Mouse (Mus musculus) lung, postnatal 0 days (tissue): Measurements from ENCODE around the gene Acer3. TPM values are rescaled to one million over a fixed set of nuclear protein-coding genes. Genes with fewer than 3 reads are reported as not detected.
"Not testable (repeated sequence)": the region's sequence is repeated elsewhere in the genome, so short reads cannot be mapped to it uniquely, and the experiment has no call there.

ENCODE experiments used
- ATAC-seq: fragments of 200-750 bp; cut with Nextera tagmentation; 2 replicates; pipeline ENCODE4 v1.8.0; 2017; ENCODE audit warnings: moderate library complexity
- DNase-seq: peaks from one replicate; pipeline ENCODE4 v3.0.0-alpha.2; 2016; ENCODE audit warnings: low spot score
- H3K27ac ChIP-seq: fragments of 300-500 bp; sonication (generic); 2 replicates; pipeline ENCODE4 v1.5.1; 2014; ENCODE audit warnings: antibody characterized with exemption, mild to moderate bottlenecking, low read length, mixed read lengths
- H3K27me3 ChIP-seq: fragments of 300-500 bp; sonication (generic); replicated peaks from 2 replicates; pipeline ENCODE4 v1.6.1; 2014; ENCODE audit warnings: low read length, mixed read lengths; ENCODE audit not compliant: insufficient read depth
- H3K36me3 ChIP-seq: fragments of 300-500 bp; sonication (generic); 2 replicates; pipeline ENCODE4 v1.6.1; 2014; ENCODE audit warnings: low read length, mixed read lengths; ENCODE audit not compliant: insufficient read depth
- H3K4me1 ChIP-seq: fragments of 300-500 bp; sonication (generic); 2 replicates; pipeline ENCODE4 v1.6.1; 2014; ENCODE audit warnings: antibody characterized with exemption, low read depth, low read length, mixed read lengths; ENCODE audit not compliant: insufficient read depth
- H3K4me2 ChIP-seq: fragments of 300-500 bp; sonication (generic); replicated peaks from 2 replicates; pipeline ENCODE4 v1.6.1; 2014; ENCODE audit warnings: low read depth, mild to moderate bottlenecking, low read length, moderate library complexity, mixed read lengths
- H3K4me3 ChIP-seq: fragments of 300-500 bp; sonication (generic); 2 replicates; pipeline ENCODE4 v1.5.1; 2014; ENCODE audit warnings: low read depth, low read length
- H3K9ac ChIP-seq: fragments of 300-500 bp; sonication (generic); replicated peaks from 2 replicates; pipeline ENCODE4 v1.6.1; 2014; ENCODE audit warnings: low read depth, mild to moderate bottlenecking
- H3K9me3 ChIP-seq: fragments of 300-500 bp; sonication (generic); 2 replicates; pipeline ENCODE4 v1.6.1; 2016; ENCODE audit warnings: low read length, mixed read lengths
- CTCF ChIP-seq: IDR thresholded peaks from 2 replicates; pipeline ENCODE4 v1.5.1; 2016; ENCODE audit warnings: antibody characterized with exemption, mild to moderate bottlenecking
- EP300 ChIP-seq: IDR thresholded peaks from 2 replicates; pipeline ENCODE4 v1.6.1; 2016; ENCODE audit warnings: antibody characterized with exemption, mild to moderate bottlenecking, control low read depth
- WGBS: fragments of 180-500 bp; shearing (Covaris S2); extraction: QIAGEN DNeasy Blood & Tissue Kit; methylation state at CpG from one replicate; pipeline ENCODE4 v1.1.7; 2014; 5-methylcytosine and 5-hydroxymethylcytosine counted together
- polyA plus RNA-seq: library from polyadenylated mRNA; unstranded; fragments of >200 nt; fragmentation: Nextera tagmentation; extraction: Ambion mirVana; gene quantifications from 2 replicates; pipeline ENCODE4 v1.2.1, GENCODE M21; 2015

Gene Acer3
- polyA plus RNA-seq, 1 experiment from 2014 or later = 43.4 TPM

GRCm38 (mm10) chr7:98308607-98309218 lies 12.3 kb downstream of the Acer3 start:
- Histone ChIP-seq H3K4me2 (peak overlapping the region; percentile 93), H3K4me1 (peaks cover 6% of the 10 kb centered on the region; the same call in 1 of the 2 replicates), H3K4me3 (peak overlapping the region; percentile 80), H3K9ac (peak overlapping the region; percentile 88), H3K9me3 (no peaks in the 10 kb centered on the region), H3K36me3 (no peaks in the 10 kb centered on the region), H3K27me3 (no peaks in the 10 kb centered on the region), H3K27ac (peak overlapping the region; percentile 75)
- ATAC-seq = peak; percentile 64
- TF ChIP-seq EP300 (no peak), CTCF (no peak)
- peak; percentile 29 for DNase-seq
- WGBS = under 1% methylated on average over 33 of the region's 33 CpGs

- ATAC-seq (no peak), DNase-seq (no peak)
- Histone ChIP-seq H3K9me3 (no peaks in the 10 kb centered on the region), H3K4me2 (peak overlapping the region; percentile 93), H3K27me3 (no peaks in the 10 kb centered on the region), H3K4me3 (peak overlapping the region; percentile 80), H3K4me1 (peaks cover 6% of the 10 kb centered on the region; the same call in 1 of the 2 replicates), H3K27ac (no peak overlapping the region), H3K36me3 (no peaks in the 10 kb centered on the region), H3K9ac (peak overlapping the region; percentile 88)
- 31% methylated on average over 9 of the region's 9 CpGs for WGBS
- TF ChIP-seq CTCF = no peak
Observed at GRCm38 (mm10) chr7:98307921-98308606, 12.9 kb downstream of the Acer3 start.

- Histone ChIP-seq H3K9me3 (no peaks in the 10 kb centered on the region), H3K27ac (no peak overlapping the region), H3K4me1 (peaks cover 6% of the 10 kb centered on the region; the same call in 1 of the 2 replicates), H3K36me3 (no peaks in the 10 kb centered on the region), H3K9ac (no peak overlapping the region), H3K27me3 (no peaks in the 10 kb centered on the region), H3K4me2 (no peak overlapping the region), H3K4me3 (no peak overlapping the region)
- TF ChIP-seq CTCF (no peak), EP300 (no peak)
- WGBS = 91% methylated on average over 2 of the region's 2 CpGs
- no peak for DNase-seq
- ATAC-seq = no peak
Observed at GRCm38 (mm10) chr7:98307411-98307810, 13.6 kb downstream of the Acer3 start.

- 84% methylated on average over 1 of the region's 1 CpGs for WGBS
- no peaks in the 10 kb centered on the region for H3K27me3 ChIP-seq
- no peak for ATAC-seq
- no peak overlapping the region for H3K9ac ChIP-seq
- H3K4me1 ChIP-seq = no peaks in the 10 kb centered on the region
- no peak overlapping the region for H3K27ac ChIP-seq
- no peaks in the 10 kb centered on the region for H3K36me3 ChIP-seq
- no peaks in the 10 kb centered on the region for H3K9me3 ChIP-seq
- TF ChIP-seq EP300 (no peak), CTCF (no peak)
- no peak overlapping the region for H3K4me3 ChIP-seq
- H3K4me2 ChIP-seq = no peak overlapping the region
- DNase-seq = no peak
Observed at GRCm38 (mm10) chr7:98292901-98293300, 28.1 kb downstream of the Acer3 start.

GRCm38 (mm10) chr7:98289585-98289984 lies 31.4 kb downstream of the Acer3 start:
- no peak for TF ChIP-seq EP300
- peak; percentile 67 for TF ChIP-seq CTCF
- no peak for ATAC-seq
- WGBS = 42% methylated on average over 3 of the region's 3 CpGs

GRCm38 (mm10) chr7:98276263-98276662 lies 44.7 kb downstream of the Acer3 start:
- Histone ChIP-seq H3K4me1 (no peaks in the 10 kb centered on the region), H3K9me3 (0 out of 2 replicates have a peak, but pooled peaks cover 3% of the 10 kb centered on the region), H3K27me3 (no peaks in the 10 kb centered on the region), H3K27ac (no peak overlapping the region), H3K9ac (no peak overlapping the region), H3K4me3 (no peak overlapping the region), H3K36me3 (no peaks in the 10 kb centered on the region), H3K4me2 (no peak overlapping the region)
- DNase-seq (peak; percentile 43), ATAC-seq (no peak)
- TF ChIP-seq EP300 (no peak), CTCF (peak; percentile 47)

More at GRCm38 (mm10) chr7:98289585-98289984, 31.4 kb downstream of the Acer3 start:
- Histone ChIP-seq H3K27ac (no peak overlapping the region), H3K4me2 (no peak overlapping the region), H3K9me3 (no peaks in the 10 kb centered on the region), H3K27me3 (no peaks in the 10 kb centered on the region), H3K9ac (no peak overlapping the region), H3K4me1 (no peaks in the 10 kb centered on the region), H3K36me3 (no peaks in the 10 kb centered on the region), H3K4me3 (no peak overlapping the region)
- DNase-seq = peak; percentile 32

GRCm38 (mm10) chr7:98268166-98268565 lies 52.8 kb downstream of the Acer3 start:
- not testable (repeated sequence) for H3K9ac ChIP-seq, H3K4me3 ChIP-seq, H3K9me3 ChIP-seq, H3K27me3 ChIP-seq, DNase-seq, ATAC-seq, H3K36me3 ChIP-seq, H3K4me1 ChIP-seq, H3K27ac ChIP-seq
- WGBS = 26% methylated on average over 13 of the region's 15 CpGs
- peak overlapping the region; percentile 36; the same call in 1 of the 2 replicates for H3K4me2 ChIP-seq
